ENCODE assay signal across 9 mouse cellular contexts in genomic region chr11:52343162-52343561, GRCm38 (mm10). TPM values are rescaled to one million over a fixed set of nuclear protein-coding genes. Genes with fewer than 3 reads are reported as not detected.
DNase-seq lines count a peak whose midpoint lies in the region; ATAC-seq and TF ChIP-seq lines count a peak whose summit lies in the region.
"Had no signal": no experiment of that assay in that cellular context is flagged by ENCODE, and none has a peak within 500 bp of the region (broad histone marks: within the 10 kb centered on the region; RNA-seq: fewer than 3 reads in every experiment).

No protein-coding gene starts in this region.

- TF ChIP-seq POLR2A in kidney, adult 2 months (IDR thresholded peaks at IDR 0.05; ENCODE audit: low read depth, low read length), result no peak
- TF ChIP-seq POLR2A in liver, adult 2 months (IDR thresholded peaks at IDR 0.05; ENCODE audit: extremely low read depth, insufficient read depth, low read length), result no peak

- ATAC-seq in forebrain, embryonic 14.5 days, result peak; percentile 30; the same call in 1 of the 2 replicates

- peak overlapping the region; percentile 14; the same call in 1 of the 2 replicates for H3K9ac ChIP-seq in forebrain, embryonic 14.5 days (ENCODE audit: low read length)
- no peak overlapping the region for H3K9ac ChIP-seq in liver, adult 2 months (ENCODE audit: low read depth, low read length)
- H3K9ac ChIP-seq: neural tube, embryonic 12.5 days had no signal

- 6% methylated on average over 6 of the region's 6 CpGs for WGBS in forebrain, embryonic 14.5 days
- 2% methylated on average over 6 of the region's 6 CpGs for WGBS in kidney, adult 2 months
- under 1% methylated on average over 6 of the region's 6 CpGs for WGBS in liver, adult 2 months

- H3K79me2 ChIP-seq in liver, adult 2 months (ENCODE audit: control insufficient read depth, insufficient read depth, low read length), result no peaks in the 10 kb centered on the region

- no peak overlapping the region for H3K27ac ChIP-seq in forebrain, embryonic 14.5 days (ENCODE audit: low read depth, low read length)
- H3K27ac ChIP-seq in kidney, adult 2 months (ENCODE audit: insufficient read depth, low read depth, low read length), result no peak overlapping the region
- no peak overlapping the region for H3K27ac ChIP-seq in liver, adult 2 months (replicated peaks; ENCODE audit: insufficient read depth, low read depth, low read length)
- H3K27ac ChIP-seq: neural tube, embryonic 12.5 days had no signal

- no peaks in the 10 kb centered on the region for H3K9me3 ChIP-seq in forebrain, embryonic 14.5 days (replicated peaks; ENCODE audit: control insufficient read depth, low read length)
- H3K9me3 ChIP-seq: neural tube, embryonic 12.5 days had no signal

- H3K4me3 ChIP-seq in forebrain, embryonic 14.5 days (ENCODE audit: low read depth, low read length), result no peak overlapping the region
- H3K4me3 ChIP-seq in kidney, adult 2 months (ENCODE audit: insufficient read depth, low read depth, low read length), result no peak overlapping the region
- no peak overlapping the region for H3K4me3 ChIP-seq in liver, adult 2 months (ENCODE audit: insufficient read depth, low read depth, low read length)
- H3K4me3 ChIP-seq: neural tube, embryonic 12.5 days had no signal

- no peak overlapping the region for H3K4me2 ChIP-seq in forebrain, embryonic 14.5 days (ENCODE audit: low read length)
- H3K4me2 ChIP-seq: neural tube, embryonic 12.5 days had no signal

- H3K36me3 ChIP-seq in forebrain, embryonic 14.5 days (ENCODE audit: control insufficient read depth, insufficient read depth, low read length), result no peaks in the 10 kb centered on the region
- H3K36me3 ChIP-seq in kidney, adult 2 months (ENCODE audit: control insufficient read depth, insufficient read depth, low read length), result no peaks in the 10 kb centered on the region
- H3K36me3 ChIP-seq in liver, adult 2 months (ENCODE audit: control insufficient read depth, insufficient read depth, low read length), result no peaks in the 10 kb centered on the region
- H3K36me3 ChIP-seq: neural tube, embryonic 12.5 days had no signal

- peak; percentile 84 to 90 for DNase-seq in left cerebral cortex, adult 18-20 months (ENCODE audit: low spot score in 2 of 2)
- DNase-seq in left cerebral cortex, adult 11 months (ENCODE audit: low spot score), result no peak
- peak; percentile 91 for DNase-seq in brain, adult 2 months (ENCODE audit: low read depth, low spot score)
- DNase-seq in forebrain, embryonic 14.5 days (ENCODE audit: low spot score), result peak; percentile 91
- DNase-seq in kidney, adult 2 months, result peak; percentile 77
- DNase-seq in liver, adult 2 months (ENCODE audit: extremely low read depth, low read depth, low spot score), result peak; percentile 57
- peak; percentile 67 for DNase-seq in retina, adult 2 months (ENCODE audit: low read depth, low spot score)
- peak; percentile 88 to 91 for DNase-seq in thymus, postnatal 36 days

- no peaks in the 10 kb centered on the region for H3K4me1 ChIP-seq in forebrain, embryonic 14.5 days (ENCODE audit: control insufficient read depth, insufficient read depth, low read length)
- H3K4me1 ChIP-seq in kidney, adult 2 months (ENCODE audit: control insufficient read depth, insufficient read depth, low read length), result peaks cover 2% of the 10 kb centered on the region; the same call in 1 of the 2 replicates
- no peaks in the 10 kb centered on the region; the same call in 1 of the 2 replicates for H3K4me1 ChIP-seq in liver, adult 2 months (ENCODE audit: control insufficient read depth, insufficient read depth, low read length)
- H3K4me1 ChIP-seq: neural tube, embryonic 12.5 days had no signal

- TF ChIP-seq CTCF in kidney, adult 2 months (conservative IDR thresholded peaks at IDR 0.05; ENCODE audit: insufficient read depth, insufficient read length, low read depth, low read length), result peak; percentile 77
- TF ChIP-seq CTCF in liver, adult 2 months (IDR thresholded peaks at IDR 0.05; ENCODE audit: low read depth, low read length), result peak; percentile 36; the same call in 1 of the 2 replicates

- no peaks in the 10 kb centered on the region for H3K27me3 ChIP-seq in forebrain, embryonic 14.5 days (replicated peaks; ENCODE audit: control insufficient read depth, insufficient read depth, low read length)
- no peaks in the 10 kb centered on the region for H3K27me3 ChIP-seq in kidney, adult 2 months (replicated peaks; ENCODE audit: control insufficient read depth, insufficient read depth, low read length)
- H3K27me3 ChIP-seq in liver, adult 2 months (ENCODE audit: control insufficient read depth, insufficient read depth, low read length), result no peaks in the 10 kb centered on the region
- H3K27me3 ChIP-seq: neural tube, embryonic 12.5 days had no signal

RNA-seq across cellular contexts. Expression of gene Vdac1, which starts 17.5 kb away (rescaled TPM):
- 100 to 1,000 TPM; 560 to 576 TPM for total RNA-seq in left cerebral cortex, adult 18-20 months (2021)
- 250 and 280 TPM in 2 replicates for polyA plus RNA-seq in forebrain, embryonic 14.5 days (2014; fragmentation: Nextera tagmentation; extraction: Ambion mirVana)
- 259 and 341 TPM in 2 replicates for polyA plus RNA-seq in kidney, adult 2 months (2012; rRNA removed)
- 213 and 220 TPM in 2 replicates for total RNA-seq in liver, adult 2 months (2014; rRNA removed)
- 71.7 and 75.9 TPM in 2 replicates for polyA plus RNA-seq in liver, adult 2 months (2012; rRNA removed)

RNA-seq across cellular contexts. Expression of gene 9530068E07Rik, which starts 53.1 kb away (rescaled TPM):
- total RNA-seq in left cerebral cortex, adult 18-20 months (2021), result 10 to 100 TPM; 57.1 to 61.6 TPM
- polyA plus RNA-seq in forebrain, embryonic 14.5 days (2014; fragmentation: Nextera tagmentation; extraction: Ambion mirVana), result 124 and 125 TPM in 2 replicates
- 219 and 245 TPM in 2 replicates for polyA plus RNA-seq in kidney, adult 2 months (2012; rRNA removed)
- 110 and 121 TPM in 2 replicates for total RNA-seq in liver, adult 2 months (2014; rRNA removed)
- 111 and 123 TPM in 2 replicates for polyA plus RNA-seq in liver, adult 2 months (2012; rRNA removed)
